Comparison of ENCODE assay signal across 8 mouse cellular contexts in genomic region chr11:117269053-117269702, GRCm38 (mm10).
DNase-seq lines count a peak whose midpoint lies in the region; ATAC-seq and TF ChIP-seq lines count a peak whose summit lies in the region.

No protein-coding gene starts in this region.

- 34% methylated on average over 8 of the region's 8 CpGs for WGBS in kidney, postnatal 0 days
- 70% methylated on average over 8 of the region's 8 CpGs for WGBS in forebrain, embryonic 10.5 days
- 39% methylated on average over 8 of the region's 8 CpGs for WGBS in limb, embryonic 11.5 days

- no peak for ATAC-seq in kidney, postnatal 0 days (replicated peaks; ENCODE audit: low FRiP score, low read depth)
- ATAC-seq in limb, embryonic 11.5 days (ENCODE audit: insufficient number of reproducible peaks, low FRiP score, low TSS enrichment, low read depth) = no peak

- peak overlapping the region; percentile 93; the same call in 1 of the 2 replicates for H3K4me2 ChIP-seq in kidney, postnatal 0 days (ENCODE audit: low read length)
- peak overlapping the region; percentile 68 for H3K4me2 ChIP-seq in limb, embryonic 11.5 days (ENCODE audit: low read depth, severe bottlenecking)

- peak overlapping the region; percentile 3; the same call in 1 of the 2 replicates for H3K9ac ChIP-seq in kidney, postnatal 0 days (ENCODE audit: low read depth, low read length)
- H3K9ac ChIP-seq in limb, embryonic 11.5 days (ENCODE audit: low read length) = peak overlapping the region; percentile 9; the same call in 1 of the 2 replicates

- peaks cover 46% of the 10 kb centered on the region for H3K4me1 ChIP-seq in kidney, postnatal 0 days (replicated peaks; ENCODE audit: insufficient read depth, low read length)
- peaks cover 99% of the 10 kb centered on the region for H3K4me1 ChIP-seq in forebrain, embryonic 10.5 days
- H3K4me1 ChIP-seq in limb, embryonic 11.5 days (ENCODE audit: control insufficient read depth, insufficient read depth, low read length) = peaks cover 55% of the 10 kb centered on the region

- no peak overlapping the region for H3K4me3 ChIP-seq in kidney, postnatal 0 days (replicated peaks; ENCODE audit: low read depth, low read length)
- H3K4me3 ChIP-seq in forebrain, embryonic 10.5 days = peak overlapping the region; percentile 69
- no peak overlapping the region for H3K4me3 ChIP-seq in limb, embryonic 11.5 days (ENCODE audit: low read depth, low read length)

- H3K27me3 ChIP-seq in kidney, postnatal 0 days (ENCODE audit: insufficient read depth, low read length) = no peaks in the 10 kb centered on the region
- H3K27me3 ChIP-seq in forebrain, embryonic 10.5 days (ENCODE audit: poor library complexity, severe bottlenecking) = peaks cover 12% of the 10 kb centered on the region
- no peaks in the 10 kb centered on the region for H3K27me3 ChIP-seq in limb, embryonic 11.5 days (ENCODE audit: control insufficient read depth, insufficient read depth, low read length)

- H3K36me3 ChIP-seq in kidney, postnatal 0 days (ENCODE audit: insufficient read depth, low read length) = no peaks in the 10 kb centered on the region
- peaks cover 34% of the 10 kb centered on the region for H3K36me3 ChIP-seq in forebrain, embryonic 10.5 days (replicated peaks)
- H3K36me3 ChIP-seq in limb, embryonic 11.5 days (ENCODE audit: control insufficient read depth, insufficient read depth, low read length) = no peaks in the 10 kb centered on the region

- H3K9me3 ChIP-seq in kidney, postnatal 0 days (replicated peaks; ENCODE audit: low read length) = no peaks in the 10 kb centered on the region
- no peaks in the 10 kb centered on the region for H3K9me3 ChIP-seq in forebrain, embryonic 10.5 days
- no peaks in the 10 kb centered on the region for H3K9me3 ChIP-seq in limb, embryonic 11.5 days (ENCODE audit: control insufficient read depth, low read length)

- no peak for TF ChIP-seq CTCF in kidney, postnatal 0 days (IDR thresholded peaks at IDR 0.05; ENCODE audit: low read depth)

- no peak for DNase-seq in kidney, postnatal 0 days (ENCODE audit: low spot score)
- no peak for DNase-seq in kidney, postnatal 4 days
- peak; percentile 16 for DNase-seq in NIH3T3 (ENCODE audit: low read depth)
- DNase-seq in forebrain, embryonic 10.5 days (ENCODE audit: extremely low spot score, low spot score) = no peak
- no peak for DNase-seq in limb, embryonic 11.5 days (ENCODE audit: low spot score)
- no peak for DNase-seq in layer of hippocampus, postnatal 25 days (ENCODE audit: extremely low spot score in 1 of 2, low spot score in 1 of 2)
- no peak for DNase-seq in spleen, adult 18-20 months
- DNase-seq in kidney, postnatal 36 days = no peak

- H3K27ac ChIP-seq in kidney, postnatal 0 days = 0 out of 2 replicates have a peak overlapping the region, but pooled peaks have one; percentile 19
- peak overlapping the region; percentile 95 for H3K27ac ChIP-seq in forebrain, embryonic 10.5 days
- no peak overlapping the region for H3K27ac ChIP-seq in limb, embryonic 11.5 days (replicated peaks; ENCODE audit: low read depth, low read length)
